Mouse (Mus musculus) ES-E14 (cell line): ENCODE data around the gene Ptprm. TPM values are rescaled to one million over a fixed set of nuclear protein-coding genes. Genes with fewer than 3 reads are reported as not detected.
A peak's percentile ranks its signal among the peaks of the same experiment; 100 is the strongest.

Source experiments
- DNase-seq: peaks from one replicate; pipeline ENCODE4 v3.0.0-alpha.2; 2013; ENCODE audit warnings: low read depth, low spot score
- H3K27ac ChIP-seq: 2 replicates; pipeline ENCODE4 v1.5.1; 2012; ENCODE audit warnings: low read depth, mild to moderate bottlenecking, low read length, moderate library complexity, mixed read lengths; ENCODE audit not compliant: poor library complexity, insufficient read depth, severe bottlenecking
- H3K36me3 ChIP-seq: 2 replicates; pipeline ENCODE4 v1.6.1; 2012; ENCODE audit warnings: mild to moderate bottlenecking, low read length, moderate library complexity, mixed read lengths; ENCODE audit not compliant: control insufficient read depth, poor library complexity, insufficient read depth, severe bottlenecking
- H3K4me1 ChIP-seq, 2 experiments: fragments of 150-350 bp in 1 of 2; sonication (generic) in 1 of 2; 2 replicates each; pipeline ENCODE4 v1.6.1; 2012; ENCODE audit warnings: low read length in 2 of 2, mild to moderate bottlenecking in 1 of 2, mixed read lengths in 1 of 2; ENCODE audit not compliant: control insufficient read depth in 2 of 2, insufficient read depth in 2 of 2, poor library complexity in 1 of 2
- H3K4me3 ChIP-seq, 2 experiments: fragments of 150-350 bp in 1 of 2; sonication (generic) in 1 of 2; 2 replicates each; pipeline ENCODE4 v1.5.1; 2012; ENCODE audit warnings: low read length in 2 of 2, low read depth in 1 of 2, mild to moderate bottlenecking in 1 of 2, mixed read lengths in 1 of 2; ENCODE audit not compliant: insufficient read depth in 1 of 2, poor library complexity in 1 of 2, severe bottlenecking in 1 of 2
- H3K9ac ChIP-seq: 2 replicates; pipeline ENCODE4 v1.6.1; 2012; ENCODE audit warnings: low read depth, mild to moderate bottlenecking, low read length, mixed read lengths; ENCODE audit not compliant: poor library complexity, insufficient read depth, severe bottlenecking
- H3K9me3 ChIP-seq: fragments of 150-350 bp; sonication (generic); 2 replicates; pipeline ENCODE4 v1.6.1; 2012; ENCODE audit warnings: low read depth, mild to moderate bottlenecking, low read length; ENCODE audit not compliant: control insufficient read depth, insufficient read depth
- CHD2 ChIP-seq: IDR thresholded peaks from 2 replicates; pipeline ENCODE4 v1.6.1; 2014; ENCODE audit warnings: mild to moderate bottlenecking, low read depth, low read length, inconsistent platforms
- HCFC1 ChIP-seq: IDR thresholded peaks from 2 replicates; pipeline ENCODE4 v1.6.1; 2012; ENCODE audit warnings: low read length, inconsistent platforms, borderline replicate concordance; ENCODE audit not compliant: insufficient read depth
- MAFK ChIP-seq: IDR thresholded peaks from 2 replicates; pipeline ENCODE4 v1.6.1; 2014; ENCODE audit warnings: mild to moderate bottlenecking, low read depth, low read length, inconsistent platforms; ENCODE audit not compliant: insufficient read depth
- ZC3H11A ChIP-seq: IDR thresholded peaks from 2 replicates; pipeline ENCODE4 v1.6.1; 2012; ENCODE audit warnings: low read depth, mild to moderate bottlenecking, inconsistent platforms, low read length, borderline replicate concordance
- ZNF384 ChIP-seq: IDR thresholded peaks from 2 replicates; pipeline ENCODE4 v1.6.1; 2012; ENCODE audit warnings: low read depth, low read length, inconsistent platforms
- in situ Hi-C, 2 experiments: fragments of 600-800 bp; cut with MboI; formaldehyde crosslinking; loops; one replicate each; pipeline ENCODE4 v1.15.1; 2025; ENCODE audit warnings: low sequenced_read_pairs in 2 of 2, inconsistent platforms in 1 of 2; ENCODE audit not compliant: unreplicated experiment in 2 of 2
- total RNA-seq: library from RNA; depleted of rRNA; stranded (reverse); fragments of 300-350 nt; gene quantifications from 2 replicates; pipeline ENCODE4 v1.2.3, GENCODE M21; 2012

Gene Ptprm
- total RNA-seq, 1 experiment = 2.9 TPM

GRCm38 (mm10) chr17:66755191-66755654, 599.0 kb downstream of the Ptprm start:
- in situ Hi-C loops = loop anchor here in 1 of 2 experiments (25.0 kb wide), 1 partner anchor 518 kb away; no protein-coding TSS in a partner anchor
- DNase-seq = peak; percentile 72
- Histone ChIP-seq H3K36me3 (no peaks in the 10 kb centered on the region), H3K9me3 (no peaks in the 10 kb centered on the region), H3K4me3 (no peak overlapping the region), H3K4me1 (no peaks in the 10 kb centered on the region), H3K27ac (no peak overlapping the region), H3K9ac (no peak overlapping the region)
- TF ChIP-seq CHD2 (no peak), ZC3H11A (0 out of 2 replicates have a peak, but pooled peaks have one; percentile 17), MAFK (no peak), ZNF384 (no peak)

DNA sequence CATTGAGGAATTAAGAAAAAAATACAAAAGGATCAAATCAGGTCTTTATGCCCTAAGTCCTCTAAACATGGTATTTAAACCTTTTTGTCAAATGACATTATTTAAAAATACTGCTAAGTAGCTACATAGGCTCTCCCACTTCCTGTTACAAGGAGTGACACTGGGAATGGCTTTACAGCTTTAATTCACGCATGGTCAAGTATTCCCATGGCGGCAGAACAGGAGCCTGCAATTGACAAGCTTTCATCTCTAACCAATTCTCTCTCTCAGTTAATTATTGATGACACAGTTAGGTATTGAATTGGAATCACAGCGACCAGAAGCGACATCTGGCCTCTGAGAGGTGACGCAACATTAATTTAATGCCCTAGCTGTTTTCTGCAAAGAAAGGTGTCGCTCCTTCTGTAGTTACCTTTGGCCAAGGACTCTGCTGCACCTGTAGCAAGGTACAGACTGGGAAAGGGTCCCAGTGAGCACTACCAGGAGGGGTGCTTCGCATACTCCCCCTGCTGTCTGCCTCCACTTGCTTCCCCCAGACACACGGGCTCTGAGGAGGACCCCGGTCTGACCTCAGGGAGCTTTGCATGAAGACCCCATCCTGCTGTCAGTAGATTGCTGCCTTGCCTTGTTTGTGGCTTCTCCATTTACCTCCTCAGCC, 599.9 kb downstream of the Ptprm start:
- Histone ChIP-seq H3K9ac (no peak overlapping the region), H3K36me3 (no peaks in the 10 kb centered on the region), H3K9me3 (no peaks in the 10 kb centered on the region), H3K27ac (no peak overlapping the region), H3K4me3 (no peak overlapping the region), H3K4me1 (no peaks in the 10 kb centered on the region)
- TF ChIP-seq MAFK = no peak
- TF ChIP-seq ZNF384 = no peak
- TF ChIP-seq HCFC1 = no peak
- no peak for TF ChIP-seq ZC3H11A
- no peak for TF ChIP-seq CHD2
- DNase-seq = no peak
- in situ Hi-C loops = loop anchor here in 1 of 2 experiments (25.0 kb wide), 1 partner anchor 517 kb away; no protein-coding TSS in a partner anchor

DNA sequence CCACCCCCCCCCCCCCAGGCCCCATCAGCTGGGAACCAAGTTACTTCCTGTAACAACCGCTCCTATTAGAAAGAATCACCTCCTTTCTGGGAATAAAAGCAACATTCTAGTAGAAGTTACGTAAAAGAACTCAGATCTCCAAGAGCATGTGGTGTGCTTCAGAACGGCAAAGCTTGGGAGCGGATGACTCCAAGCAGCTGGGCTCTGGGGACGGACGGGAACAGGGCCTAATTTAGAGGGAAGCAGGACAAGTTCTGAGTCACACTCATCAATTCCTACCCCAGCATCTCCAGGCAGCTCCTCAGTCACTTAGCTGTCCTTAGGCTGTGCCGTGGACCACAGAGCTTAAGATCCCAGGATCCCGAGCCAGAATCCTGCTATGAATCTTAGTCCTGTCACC, 602.5 kb downstream of the Ptprm start:
- Histone ChIP-seq H3K36me3 (no peaks in the 10 kb centered on the region), H3K27ac (no peak overlapping the region), H3K4me3 (no peak overlapping the region), H3K9me3 (no peaks in the 10 kb centered on the region), H3K9ac (no peak overlapping the region), H3K4me1 (no peaks in the 10 kb centered on the region)
- DNase-seq = no peak
- no peak for TF ChIP-seq ZNF384
- in situ Hi-C loops = loop anchor here in 1 of 2 experiments (25.0 kb wide), 1 partner anchor 514 kb away; no protein-coding TSS in a partner anchor

DNA sequence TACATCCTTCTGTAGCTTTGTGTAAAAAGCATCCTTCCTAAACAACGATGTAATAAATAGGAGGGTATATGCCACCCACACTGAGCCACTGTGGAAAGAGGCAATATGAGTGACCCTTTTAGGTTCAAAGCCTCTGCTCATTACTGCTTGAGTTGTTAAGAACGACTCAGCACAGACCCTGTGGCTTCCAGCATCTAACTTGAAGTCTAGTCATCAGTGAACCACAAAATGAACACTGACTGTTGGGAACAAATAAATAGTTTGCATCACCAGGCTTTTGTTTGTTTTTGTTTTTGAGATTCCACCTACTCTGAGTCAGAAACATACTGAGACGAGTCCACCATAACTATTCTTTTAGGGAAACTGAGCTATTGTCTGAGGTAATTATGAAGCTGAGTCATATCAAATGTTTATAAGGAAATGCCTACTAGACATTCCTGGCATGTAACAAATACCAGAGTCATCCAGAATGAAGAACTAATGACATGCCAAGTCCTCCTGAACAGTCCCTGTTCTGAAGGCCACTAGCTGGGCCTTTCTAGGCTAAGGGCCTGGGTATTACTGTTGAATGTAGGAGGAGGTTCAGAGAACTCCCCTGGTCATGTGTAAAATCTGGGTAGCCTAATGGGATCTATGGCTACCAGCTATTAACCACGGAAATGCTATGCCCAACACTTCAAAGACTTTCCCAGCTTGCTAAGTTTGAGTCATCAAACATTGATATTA, 603.6 kb downstream of the Ptprm start:
- no peaks in the 10 kb centered on the region for H3K9me3 ChIP-seq
- H3K9ac ChIP-seq = no peak overlapping the region
- no peak for DNase-seq

More for the DNA sequence above, 603.6 kb downstream of the Ptprm start:
- Histone ChIP-seq H3K4me1 (no peaks in the 10 kb centered on the region), H3K36me3 (no peaks in the 10 kb centered on the region), H3K27ac (no peak overlapping the region), H3K4me3 (no peak overlapping the region)
- in situ Hi-C loops = loop anchor here in 1 of 2 experiments (25.0 kb wide), 1 partner anchor 513 kb away; no protein-coding TSS in a partner anchor
- no peak for TF ChIP-seq MAFK
- TF ChIP-seq HCFC1 = no peak
- TF ChIP-seq CHD2 = no peak
- no peak for TF ChIP-seq ZNF384
- TF ChIP-seq ZC3H11A = no peak
